Mouse (Mus musculus) limb, embryonic 14.5 days (tissue): ENCODE data around the gene Slc39a5. TPM values are rescaled to one million over a fixed set of nuclear protein-coding genes. Genes with fewer than 3 reads are reported as not detected.

Source experiments
- ATAC-seq: fragments of 200-750 bp; cut with Nextera tagmentation; 2 replicates; pipeline ENCODE4 v1.8.0; 2017; ENCODE audit warnings: low read depth, moderate number of reproducible peaks, moderate TSS enrichment; ENCODE audit not compliant: low FRiP score
- DNase-seq: peaks from one replicate; pipeline ENCODE4 v3.0.0-alpha.2; 2015; ENCODE audit warnings: low spot score
- H3K27ac ChIP-seq: fragments of 300-500 bp; sonication (generic); replicated peaks from 2 replicates; pipeline ENCODE4 v1.5.1; 2014; ENCODE audit warnings: low read depth, mild to moderate bottlenecking, low read length, moderate library complexity, mixed read lengths
- H3K27me3 ChIP-seq: fragments of 300-500 bp; sonication (generic); 2 replicates; pipeline ENCODE4 v1.6.1; 2014; ENCODE audit warnings: low read length, mixed read lengths; ENCODE audit not compliant: control insufficient read depth, insufficient read depth
- H3K36me3 ChIP-seq: fragments of 300-500 bp; sonication (generic); 2 replicates; pipeline ENCODE4 v1.6.1; 2014; ENCODE audit warnings: mild to moderate bottlenecking, low read length, moderate library complexity, mixed read lengths; ENCODE audit not compliant: control insufficient read depth, insufficient read depth
- H3K4me1 ChIP-seq: fragments of 300-500 bp; sonication (generic); 2 replicates; pipeline ENCODE4 v1.6.1; 2014; ENCODE audit warnings: antibody characterized with exemption, low read length, mixed read lengths; ENCODE audit not compliant: control insufficient read depth, insufficient read depth
- H3K4me2 ChIP-seq: fragments of 300-500 bp; sonication (generic); replicated peaks from 2 replicates; pipeline ENCODE4 v1.6.1; 2014; ENCODE audit warnings: low read depth, mild to moderate bottlenecking, low read length, moderate library complexity; ENCODE audit not compliant: severe bottlenecking
- H3K4me3 ChIP-seq: fragments of 300-500 bp; sonication (generic); replicated peaks from 2 replicates; pipeline ENCODE4 v1.5.1; 2014; ENCODE audit warnings: low read length
- H3K9ac ChIP-seq: fragments of 300-500 bp; sonication (generic); 2 replicates; pipeline ENCODE4 v1.6.1; 2014; ENCODE audit warnings: mild to moderate bottlenecking, low read depth, low read length, moderate library complexity; ENCODE audit not compliant: severe bottlenecking
- H3K9me3 ChIP-seq: fragments of 300-500 bp; sonication (generic); 2 replicates; pipeline ENCODE4 v1.6.1; 2016; ENCODE audit warnings: low read length; ENCODE audit not compliant: control insufficient read depth
- POLR2A ChIP-seq: fragments of 200-500 bp; IDR thresholded peaks from 2 replicates; pipeline ENCODE4 v1.8.0; 2012; ENCODE audit warnings: inconsistent platforms, mild to moderate bottlenecking, moderate library complexity, borderline replicate concordance; ENCODE audit not compliant: insufficient read depth, insufficient read length; ENCODE audit errors: extremely low read depth
- WGBS: fragments of 180-500 bp; shearing (Covaris S2); extraction: QIAGEN DNeasy Blood & Tissue Kit; methylation state at CpG from one replicate; pipeline ENCODE4 v1.1.7; 2014; 5-methylcytosine and 5-hydroxymethylcytosine counted together
- polyA plus RNA-seq, 2 experiments: library from polyadenylated mRNA; depleted of rRNA in 1 of 2; stranded (reverse) in 1 of 2; unstranded in 1 of 2; fragments of >200 nt; fragmentation: Nextera tagmentation in 1 of 2; extraction: Ambion mirVana in 1 of 2; gene quantifications; 2 replicates each; pipeline versions ENCODE4 v1.2.1 to v1.2.3; 2012 to 2014

Gene Slc39a5
- polyA plus RNA-seq, 2 experiments = 0.39 TPM; not detected in 1

DNA sequence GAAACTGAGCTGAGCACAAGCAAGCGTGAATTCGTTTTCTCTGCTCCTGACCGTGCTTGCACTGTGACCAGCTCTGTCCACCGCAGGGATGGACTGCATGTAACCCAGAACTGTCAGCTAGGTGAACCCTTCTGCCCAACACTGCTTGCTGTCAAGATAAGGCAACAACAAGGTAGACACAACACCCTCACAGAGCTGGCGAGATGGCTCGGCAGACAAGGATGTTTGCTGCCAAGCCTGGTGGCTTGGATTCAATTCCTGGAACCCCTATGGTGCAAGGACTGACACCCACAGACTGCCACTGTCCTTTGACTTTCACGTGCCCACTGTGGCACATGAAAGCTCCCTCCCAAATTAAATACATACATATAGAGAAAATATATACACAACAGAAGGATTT lies 2.9 kb upstream of the Slc39a5 start:
- Histone ChIP-seq H3K9ac (no peak overlapping the region), H3K4me2 (no peak overlapping the region), H3K36me3 (peaks cover 23% of the 10 kb centered on the region; the same call in 1 of the 2 replicates), H3K27me3 (no peaks in the 10 kb centered on the region), H3K9me3 (no peaks in the 10 kb centered on the region), H3K4me3 (no peak overlapping the region), H3K4me1 (peaks cover 6% of the 10 kb centered on the region; the same call in 1 of the 2 replicates), H3K27ac (no peak overlapping the region)
- DNase-seq (no peak), ATAC-seq (no peak)
- TF ChIP-seq POLR2A = no peak
- 83% methylated on average over 7 of the region's 7 CpGs for WGBS

- TF ChIP-seq POLR2A = no peak
- ATAC-seq (no peak), DNase-seq (no peak)
- Histone ChIP-seq H3K9ac (no peak overlapping the region), H3K4me1 (peaks cover 2% of the 10 kb centered on the region; the same call in 1 of the 2 replicates), H3K9me3 (no peaks in the 10 kb centered on the region), H3K36me3 (peaks cover 28% of the 10 kb centered on the region), H3K4me3 (no peak overlapping the region), H3K27me3 (no peaks in the 10 kb centered on the region), H3K27ac (no peak overlapping the region), H3K4me2 (no peak overlapping the region)
- 86% methylated on average over 9 of the region's 9 CpGs for WGBS
Measured at GRCm38 (mm10) chr10:128401638-128402037, 609 bp upstream of the Slc39a5 start.

DNA sequence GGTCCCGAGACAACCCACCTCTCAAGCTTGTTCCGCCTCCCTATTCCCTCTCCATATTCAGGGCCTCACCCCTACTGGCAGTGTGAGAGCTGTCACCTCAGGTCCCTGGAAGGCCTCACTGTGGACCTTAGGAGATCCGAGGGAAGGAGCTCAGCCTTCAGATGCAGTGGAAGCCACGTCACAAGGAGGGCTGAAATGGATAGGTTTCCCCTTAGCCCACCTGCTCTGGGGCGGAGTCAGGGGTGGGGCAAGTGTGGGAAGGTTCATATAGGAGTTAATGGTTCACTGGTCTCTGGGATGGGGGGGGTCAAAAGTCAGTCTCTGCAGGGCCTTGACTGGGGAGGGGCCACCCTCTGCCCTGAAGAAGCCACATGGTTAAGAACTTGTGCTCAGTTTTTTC lies 691 bp downstream of the Slc39a5 start:
- H3K27ac ChIP-seq = no peak overlapping the region
- WGBS = 25% methylated on average over 5 of the region's 5 CpGs
- H3K4me2 ChIP-seq = no peak overlapping the region
- H3K27me3 ChIP-seq = no peaks in the 10 kb centered on the region
- DNase-seq = no peak
- H3K36me3 ChIP-seq = peaks cover 34% of the 10 kb centered on the region
- no peak overlapping the region for H3K4me3 ChIP-seq
- 0 out of 2 replicates have a peak overlapping the region, but pooled peaks have one; percentile 21 for H3K9ac ChIP-seq
- ATAC-seq = no peak
- H3K4me1 ChIP-seq = peaks cover 2% of the 10 kb centered on the region; the same call in 1 of the 2 replicates
- H3K9me3 ChIP-seq = no peaks in the 10 kb centered on the region
- TF ChIP-seq POLR2A = no peak

- Histone ChIP-seq H3K4me3 (no peak overlapping the region), H3K36me3 (peaks cover 54% of the 10 kb centered on the region)
- TF ChIP-seq POLR2A = no peak
Measured at GRCm38 (mm10) chr10:128397466-128397865, 3.6 kb downstream of the Slc39a5 start.

DNA sequence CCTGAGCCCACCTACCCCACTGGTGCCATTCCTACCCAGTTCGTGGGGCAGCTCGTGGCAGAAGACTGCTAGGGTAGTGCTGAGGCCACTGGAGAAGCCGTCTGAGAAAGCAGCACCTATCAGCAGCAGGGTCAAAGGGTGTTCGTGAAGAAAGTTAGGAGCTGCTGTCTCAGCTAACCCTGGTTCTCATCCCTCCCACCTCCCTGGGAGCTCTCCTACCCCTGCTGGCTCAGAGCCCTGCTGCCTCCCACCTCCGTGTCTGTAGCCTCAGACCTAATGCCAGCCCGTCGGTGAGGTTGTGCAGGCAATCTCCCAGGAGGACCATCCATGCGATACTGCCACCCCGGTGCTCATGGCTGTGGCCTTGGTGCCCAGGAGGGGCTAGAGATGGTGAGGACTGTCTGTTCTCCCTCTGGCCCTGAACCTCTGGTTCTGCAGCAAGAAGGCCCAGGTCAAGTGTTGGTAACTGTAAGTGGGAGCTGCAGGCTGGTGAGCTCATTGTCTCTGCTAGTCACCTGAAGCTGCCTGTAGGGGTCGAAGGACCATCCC lies 4.2 kb downstream of the Slc39a5 start:
- H3K36me3 ChIP-seq = peaks cover 60% of the 10 kb centered on the region
- H3K4me2 ChIP-seq = no peak overlapping the region
- no peak overlapping the region for H3K27ac ChIP-seq
- H3K4me3 ChIP-seq = no peak overlapping the region
- H3K27me3 ChIP-seq = no peaks in the 10 kb centered on the region
- peaks cover 2% of the 10 kb centered on the region; the same call in 1 of the 2 replicates for H3K4me1 ChIP-seq
- no peak for ATAC-seq
- no peaks in the 10 kb centered on the region for H3K9me3 ChIP-seq
- no peak overlapping the region for H3K9ac ChIP-seq
- TF ChIP-seq POLR2A = no peak
- 69% methylated on average over 10 of the region's 10 CpGs for WGBS
- DNase-seq = no peak

More at GRCm38 (mm10) chr10:128397466-128397865, 3.6 kb downstream of the Slc39a5 start:
- Histone ChIP-seq H3K9ac (no peak overlapping the region), H3K27ac (no peak overlapping the region), H3K27me3 (no peaks in the 10 kb centered on the region), H3K9me3 (no peaks in the 10 kb centered on the region), H3K4me2 (no peak overlapping the region), H3K4me1 (peaks cover 2% of the 10 kb centered on the region; the same call in 1 of the 2 replicates)
- WGBS = 66% methylated on average over 7 of the region's 7 CpGs
- ATAC-seq (no peak), DNase-seq (no peak)
